Mouse (Mus musculus) embryonic facial prominence, embryonic 12.5 days (tissue): ENCODE results near the gene Selenow. TPM values are rescaled to one million over a fixed set of nuclear protein-coding genes. Genes with fewer than 3 reads are reported as not detected.
"Not testable (repeated sequence)": the region's sequence is repeated elsewhere in the genome, so short reads cannot be mapped to it uniquely, and the experiment has no call there.

Source experiments
- ATAC-seq: fragments of 200-750 bp; cut with Nextera tagmentation; 2 replicates; pipeline ENCODE4 v1.8.0; 2017; ENCODE audit not compliant: insufficient number of reproducible peaks, insufficient read depth, low FRiP score, low TSS enrichment
- H3K27ac ChIP-seq: fragments of 300-500 bp; sonication (generic); 2 replicates; pipeline ENCODE4 v1.5.1; 2016; ENCODE audit warnings: mild to moderate bottlenecking
- H3K27me3 ChIP-seq: fragments of 300-500 bp; sonication (generic); 2 replicates; pipeline ENCODE4 v1.6.1; 2016; ENCODE audit warnings: mild to moderate bottlenecking, moderate library complexity
- H3K36me3 ChIP-seq: fragments of 300-500 bp; sonication (generic); 2 replicates; pipeline ENCODE4 v1.6.1; 2016; ENCODE audit warnings: mild to moderate bottlenecking
- H3K4me1 ChIP-seq: fragments of 300-500 bp; sonication (generic); 2 replicates; pipeline ENCODE4 v1.6.1; 2016
- H3K4me2 ChIP-seq: fragments of 300-500 bp; sonication (generic); replicated peaks from 2 replicates; pipeline ENCODE4 v1.6.1; 2016; ENCODE audit warnings: mild to moderate bottlenecking, moderate library complexity
- H3K4me3 ChIP-seq: fragments of 300-500 bp; sonication (generic); 2 replicates; pipeline ENCODE4 v1.5.1; 2016; ENCODE audit warnings: mild to moderate bottlenecking
- H3K9ac ChIP-seq: fragments of 300-500 bp; sonication (generic); 2 replicates; pipeline ENCODE4 v1.6.1; 2016; ENCODE audit warnings: mild to moderate bottlenecking, moderate library complexity
- H3K9me3 ChIP-seq: fragments of 300-500 bp; sonication (generic); 2 replicates; pipeline ENCODE4 v1.6.1; 2016; ENCODE audit warnings: mild to moderate bottlenecking, moderate library complexity
- WGBS: fragments of 180-500 bp; shearing (Covaris S2); methylation state at CpG from one replicate; pipeline ENCODE4 v1.1.7; 2016; 5-methylcytosine and 5-hydroxymethylcytosine counted together
- polyA plus RNA-seq: library from polyadenylated mRNA; unstranded; fragments of >200 nt; fragmentation: Nextera tagmentation; extraction: Ambion mirVana; gene quantifications from 2 replicates; pipeline ENCODE4 v1.2.1, GENCODE M21; 2016

Gene Selenow
- polyA plus RNA-seq, 1 experiment from 2014 or later: 1,124 TPM

GRCm38 (mm10) chr7:15916996-15917395 lies 5.2 kb downstream of the Selenow start:
- Histone ChIP-seq H3K9me3 (no peaks in the 10 kb centered on the region), H3K27ac (no peak overlapping the region), H3K4me1 (peaks cover 15% of the 10 kb centered on the region), H3K9ac (no peak overlapping the region), H3K4me3 (no peak overlapping the region), H3K36me3 (peaks cover 37% of the 10 kb centered on the region), H3K4me2 (no peak overlapping the region), H3K27me3 (no peaks in the 10 kb centered on the region)
- no peak for ATAC-seq
- 75% methylated on average over 4 of the region's 4 CpGs for WGBS

- Histone ChIP-seq H3K4me2 (no peak overlapping the region), H3K4me3 (no peak overlapping the region), H3K36me3 (peaks cover 37% of the 10 kb centered on the region), H3K27me3 (no peaks in the 10 kb centered on the region), H3K9me3 (no peaks in the 10 kb centered on the region), H3K27ac (no peak overlapping the region), H3K9ac (no peak overlapping the region), H3K4me1 (peaks cover 13% of the 10 kb centered on the region)
- WGBS: 83% methylated on average over 3 of the region's 3 CpGs
- no peak for ATAC-seq
Observed at GRCm38 (mm10) chr7:15916134-15916723, 6.0 kb downstream of the Selenow start.

GRCm38 (mm10) chr7:15915695-15916094 lies 6.5 kb downstream of the Selenow start:
- not testable (repeated sequence) for H3K27ac ChIP-seq, H3K27me3 ChIP-seq, H3K4me1 ChIP-seq, H3K4me2 ChIP-seq, H3K9me3 ChIP-seq, ATAC-seq, H3K4me3 ChIP-seq, H3K9ac ChIP-seq
- H3K36me3 ChIP-seq: peaks cover 37% of the 10 kb centered on the region
- 91% methylated on average over 4 of the region's 4 CpGs for WGBS

- Histone ChIP-seq H3K4me1 (no peaks in the 10 kb centered on the region), H3K27ac (no peak overlapping the region), H3K9me3 (no peaks in the 10 kb centered on the region), H3K4me3 (no peak overlapping the region), H3K4me2 (no peak overlapping the region), H3K36me3 (peaks cover 28% of the 10 kb centered on the region), H3K9ac (no peak overlapping the region), H3K27me3 (no peaks in the 10 kb centered on the region)
- WGBS: 84% methylated on average over 2 of the region's 2 CpGs
- ATAC-seq: no peak
Observed at GRCm38 (mm10) chr7:15914751-15915150, 7.5 kb downstream of the Selenow start.

- H3K9ac ChIP-seq: no peak overlapping the region
- no peaks in the 10 kb centered on the region for H3K9me3 ChIP-seq
- no peak overlapping the region for H3K4me2 ChIP-seq
- no peaks in the 10 kb centered on the region for H3K27me3 ChIP-seq
- no peak overlapping the region for H3K27ac ChIP-seq
- no peaks in the 10 kb centered on the region for H3K4me1 ChIP-seq
- peaks cover 23% of the 10 kb centered on the region for H3K36me3 ChIP-seq
- 40% methylated on average over 2 of the region's 2 CpGs for WGBS
- no peak overlapping the region for H3K4me3 ChIP-seq
- no peak for ATAC-seq
Observed at GRCm38 (mm10) chr7:15914252-15914651, 8.0 kb downstream of the Selenow start.

GRCm38 (mm10) chr7:15912183-15912582 lies 10.0 kb downstream of the Selenow start:
- Histone ChIP-seq H3K4me2 (no peak overlapping the region), H3K36me3 (peaks cover 7% of the 10 kb centered on the region), H3K27ac (no peak overlapping the region), H3K4me3 (no peak overlapping the region), H3K27me3 (no peaks in the 10 kb centered on the region), H3K9me3 (no peaks in the 10 kb centered on the region), H3K4me1 (no peaks in the 10 kb centered on the region), H3K9ac (no peak overlapping the region)
- ATAC-seq: peak; percentile 52; the same call in 1 of the 2 replicates
- under 1% methylated on average over 4 of the region's 4 CpGs for WGBS

- WGBS: 73% methylated on average over 5 of the region's 5 CpGs
- H3K36me3 ChIP-seq: no peaks in the 10 kb centered on the region
- H3K9ac ChIP-seq: no peak overlapping the region
- no peak overlapping the region for H3K27ac ChIP-seq
- no peak overlapping the region for H3K4me2 ChIP-seq
- no peak overlapping the region for H3K4me3 ChIP-seq
- no peaks in the 10 kb centered on the region for H3K27me3 ChIP-seq
- no peaks in the 10 kb centered on the region for H3K4me1 ChIP-seq
- H3K9me3 ChIP-seq: no peaks in the 10 kb centered on the region
- ATAC-seq: no peak
Observed at GRCm38 (mm10) chr7:15910521-15910920, 11.7 kb downstream of the Selenow start.

- Histone ChIP-seq H3K4me1 (no peaks in the 10 kb centered on the region), H3K27ac (no peak overlapping the region), H3K36me3 (no peaks in the 10 kb centered on the region), H3K4me2 (no peak overlapping the region), H3K27me3 (no peaks in the 10 kb centered on the region), H3K9me3 (no peaks in the 10 kb centered on the region), H3K4me3 (no peak overlapping the region), H3K9ac (no peak overlapping the region)
- ATAC-seq: 0 out of 2 replicates have a peak, but pooled peaks have one; percentile 17
- 76% methylated on average over 8 of the region's 8 CpGs for WGBS
Observed at GRCm38 (mm10) chr7:15907971-15908590, 14.1 kb downstream of the Selenow start.

GRCm38 (mm10) chr7:15906602-15907001 lies 15.6 kb downstream of the Selenow start:
- no peaks in the 10 kb centered on the region for H3K27me3 ChIP-seq
- no peak for ATAC-seq

GRCm38 (mm10) chr7:15905861-15906260 lies 16.3 kb downstream of the Selenow start:
- no peaks in the 10 kb centered on the region for H3K27me3 ChIP-seq
- H3K4me3 ChIP-seq: no peak overlapping the region
- no peak overlapping the region for H3K4me2 ChIP-seq
- 72% methylated on average over 7 of the region's 7 CpGs for WGBS
- no peaks in the 10 kb centered on the region for H3K36me3 ChIP-seq
- H3K9me3 ChIP-seq: no peaks in the 10 kb centered on the region
- no peak for ATAC-seq
- H3K27ac ChIP-seq: no peak overlapping the region
- no peaks in the 10 kb centered on the region for H3K4me1 ChIP-seq
- H3K9ac ChIP-seq: no peak overlapping the region

More at GRCm38 (mm10) chr7:15906602-15907001, 15.6 kb downstream of the Selenow start:
- Histone ChIP-seq H3K4me2 (no peak overlapping the region), H3K4me1 (no peaks in the 10 kb centered on the region), H3K9me3 (no peaks in the 10 kb centered on the region), H3K4me3 (no peak overlapping the region), H3K27ac (no peak overlapping the region), H3K9ac (no peak overlapping the region), H3K36me3 (no peaks in the 10 kb centered on the region)
- 73% methylated on average over 1 of the region's 1 CpGs for WGBS

GRCm38 (mm10) chr7:15901366-15902048 lies 20.7 kb downstream of the Selenow start:
- 79% methylated on average over 9 of the region's 9 CpGs for WGBS
- no peaks in the 10 kb centered on the region for H3K4me1 ChIP-seq

GRCm38 (mm10) chr7:15894251-15894650 lies 28.0 kb downstream of the Selenow start:
- no peak for ATAC-seq
- H3K9ac ChIP-seq: no peak overlapping the region
- H3K27me3 ChIP-seq: no peaks in the 10 kb centered on the region
- H3K4me1 ChIP-seq: no peaks in the 10 kb centered on the region
- H3K4me2 ChIP-seq: no peak overlapping the region
- no peaks in the 10 kb centered on the region for H3K9me3 ChIP-seq
- no peak overlapping the region for H3K27ac ChIP-seq
- H3K4me3 ChIP-seq: no peak overlapping the region
- no peaks in the 10 kb centered on the region for H3K36me3 ChIP-seq
- 74% methylated on average over 1 of the region's 1 CpGs for WGBS

More at GRCm38 (mm10) chr7:15901366-15902048, 20.7 kb downstream of the Selenow start:
- ATAC-seq: no peak
- Histone ChIP-seq H3K4me2 (no peak overlapping the region), H3K9ac (no peak overlapping the region), H3K27ac (no peak overlapping the region), H3K4me3 (no peak overlapping the region), H3K27me3 (no peaks in the 10 kb centered on the region), H3K9me3 (no peaks in the 10 kb centered on the region), H3K36me3 (no peaks in the 10 kb centered on the region)
